Mouse (Mus musculus) cerebellum, adult 2 months (tissue): ENCODE results near the gene Aff4.

ENCODE experiments used
- CTCF ChIP-seq: fragments of 200-500 bp; IDR thresholded peaks from 2 replicates; pipeline ENCODE4 v1.5.1; 2011; ENCODE audit warnings: low read depth, mild to moderate bottlenecking, control low read depth, low read length, moderate library complexity, borderline replicate concordance; ENCODE audit not compliant: insufficient read depth
- POLR2A ChIP-seq: fragments of 200-500 bp; IDR thresholded peaks from 2 replicates; pipeline ENCODE4 v1.6.1; 2011; ENCODE audit warnings: low read length, control low read depth, borderline replicate concordance; ENCODE audit not compliant: insufficient read depth

- TF ChIP-seq CTCF, result no peak
- TF ChIP-seq POLR2A, result no peak
Observed at GRCm38 (mm10) chr11:53318041-53318440, 32.6 kb upstream of the Aff4 start.
